Mouse (Mus musculus) embryonic fibroblast, embryonic 13.5 days (primary cell): ENCODE measurements around the gene Gpsm3. TPM values are rescaled to one million over a fixed set of nuclear protein-coding genes. Genes with fewer than 3 reads are reported as not detected.

Experiments used
- H3K27ac ChIP-seq: 2 replicates; pipeline ENCODE4 v1.5.1; 2012; ENCODE audit warnings: low read length, control low read depth, inconsistent platforms; ENCODE audit not compliant: insufficient read depth
- H3K4me1 ChIP-seq: 2 replicates; pipeline ENCODE4 v1.6.1; 2011; ENCODE audit warnings: low read length; ENCODE audit not compliant: control insufficient read depth, insufficient read depth
- H3K4me3 ChIP-seq: 2 replicates; pipeline ENCODE4 v1.5.1; 2011; ENCODE audit warnings: mild to moderate bottlenecking, control low read depth, low read length; ENCODE audit not compliant: insufficient read depth
- CTCF ChIP-seq: IDR thresholded peaks from 2 replicates; pipeline ENCODE4 v1.5.1; 2011; ENCODE audit warnings: mild to moderate bottlenecking, control low read depth, low read length, moderate library complexity, borderline replicate concordance; ENCODE audit not compliant: insufficient read depth
- POLR2A ChIP-seq: IDR thresholded peaks from 2 replicates; pipeline ENCODE4 v1.6.1; 2011; ENCODE audit warnings: low read depth, mild to moderate bottlenecking, control low read depth, low read length, moderate library complexity
- polyA plus RNA-seq: library from polyadenylated mRNA; stranded (reverse); fragments of >200 nt; gene quantifications from 2 replicates; pipeline ENCODE4 v1.2.4, GENCODE M21; 2011; ENCODE audit warnings: low read depth; ENCODE audit not compliant: missing spikeins, insufficient read length

Gpsm3 gene
- polyA plus RNA-seq, 1 experiment = 1.0 TPM

- no peak overlapping the region for H3K4me3 ChIP-seq
- TF ChIP-seq POLR2A (no peak), CTCF (no peak)
- H3K27ac ChIP-seq = no peak overlapping the region
- peaks cover 2% of the 10 kb centered on the region; the same call in 1 of the 2 replicates for H3K4me1 ChIP-seq
Observed at GRCm38 (mm10) chr17:34635671-34636070, 46.1 kb downstream of the Gpsm3 start.

- TF ChIP-seq CTCF = no peak
- TF ChIP-seq POLR2A = no peak
- H3K27ac ChIP-seq = no peak overlapping the region
Observed at GRCm38 (mm10) chr17:34637459-34637858, 47.9 kb downstream of the Gpsm3 start.

GRCm38 (mm10) chr17:34639461-34640255 lies 50.1 kb downstream of the Gpsm3 start:
- TF ChIP-seq POLR2A (no peak), CTCF (no peak)
- no peak overlapping the region for H3K4me3 ChIP-seq
- H3K27ac ChIP-seq = no peak overlapping the region
- peaks cover 2% of the 10 kb centered on the region; the same call in 1 of the 2 replicates for H3K4me1 ChIP-seq

More at GRCm38 (mm10) chr17:34637459-34637858, 47.9 kb downstream of the Gpsm3 start:
- Histone ChIP-seq H3K4me3 (no peak overlapping the region), H3K4me1 (peaks cover 2% of the 10 kb centered on the region; the same call in 1 of the 2 replicates)

DNA sequence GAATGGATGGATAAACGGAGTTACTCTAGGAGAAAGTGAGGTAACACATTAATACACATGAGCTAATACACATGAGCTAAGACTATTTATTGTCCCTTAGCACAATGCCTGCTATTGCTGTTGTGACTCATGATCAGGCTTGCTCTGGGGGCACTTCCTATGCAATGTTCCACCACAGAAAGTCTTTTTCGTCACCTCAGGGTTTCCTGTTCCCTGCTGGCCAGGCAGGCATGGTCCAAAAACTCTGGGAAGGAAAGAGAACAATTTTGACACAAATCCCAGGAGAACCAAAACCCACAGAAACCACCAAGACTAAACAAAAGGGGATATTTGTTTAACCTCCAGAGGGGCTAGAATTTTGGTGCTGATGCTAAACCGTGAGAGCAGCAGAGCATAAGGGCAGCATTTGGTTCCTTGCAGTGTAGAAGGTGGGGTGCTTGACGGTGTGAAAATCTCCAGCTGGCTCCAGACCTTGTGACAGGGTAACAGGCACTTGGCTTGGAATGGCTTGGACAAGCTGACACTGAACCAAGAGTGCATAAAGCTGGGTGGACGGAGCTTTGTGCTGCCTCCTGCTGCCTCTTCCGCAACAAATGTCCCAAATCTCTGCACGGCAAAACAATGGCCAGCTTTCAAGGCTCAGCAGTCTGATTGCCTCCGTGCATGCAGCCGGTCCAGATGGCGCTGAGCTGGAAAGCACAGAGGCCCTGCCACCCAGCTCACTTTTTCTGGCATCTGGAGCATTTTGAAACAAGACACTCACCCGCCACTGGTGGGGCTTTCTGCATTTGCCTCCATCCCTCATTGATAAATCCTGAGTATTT lies 51.4 kb downstream of the Gpsm3 start:
- H3K4me1 ChIP-seq = peaks cover 2% of the 10 kb centered on the region; the same call in 1 of the 2 replicates
- H3K4me3 ChIP-seq = no peak overlapping the region
- H3K27ac ChIP-seq = peak overlapping the region; percentile 27; the same call in 1 of the 2 replicates
- TF ChIP-seq POLR2A = no peak
- no peak for TF ChIP-seq CTCF

Other genes starting within 250 kb of the Gpsm3 start
- not detected in 2 replicates for gene Btnl2, start 235.0 kb upstream of the Gpsm3 start, polyA plus RNA-seq
- not detected in 2 replicates for gene Btnl1, start 212.7 kb upstream of the Gpsm3 start, polyA plus RNA-seq
- not detected in 2 replicates for gene BC051142, start 191.0 kb upstream of the Gpsm3 start, polyA plus RNA-seq
- gene Btnl4, start 112.5 kb upstream of the Gpsm3 start, polyA plus RNA-seq = not detected in 2 replicates
- not detected in 2 replicates for gene Btnl6, start 72.5 kb upstream of the Gpsm3 start, polyA plus RNA-seq
- gene Notch4, start 25.5 kb upstream of the Gpsm3 start, polyA plus RNA-seq = 0.28 and 0.56 TPM in 2 replicates
- gene Pbx2, start 1.5 kb downstream of the Gpsm3 start, polyA plus RNA-seq = 38.2 and 43.9 TPM in 2 replicates
- gene Ager, start 8.1 kb downstream of the Gpsm3 start, polyA plus RNA-seq = 0.70 and 0.83 TPM in 2 replicates
- 34.1 and 41.0 TPM in 2 replicates for gene Rnf5, start 13.9 kb downstream of the Gpsm3 start, polyA plus RNA-seq
- gene Agpat1, start 14.5 kb downstream of the Gpsm3 start, polyA plus RNA-seq = 97.5 and 109 TPM in 2 replicates
- 0.48 and 0.51 TPM in 2 replicates for gene Egfl8, start 26.2 kb downstream of the Gpsm3 start, polyA plus RNA-seq
- gene Ppt2, start 38.7 kb downstream of the Gpsm3 start, polyA plus RNA-seq = 28.2 and 32.3 TPM in 2 replicates
- 0.53 TPM in 1 of 2 replicates, not detected in the other for gene Prrt1, start 39.7 kb downstream of the Gpsm3 start, polyA plus RNA-seq
- gene Fkbpl, start 55.0 kb downstream of the Gpsm3 start, polyA plus RNA-seq = 17.9 and 20.2 TPM in 2 replicates
- 65.2 and 83.8 TPM in 2 replicates for gene Atf6b, start 57.3 kb downstream of the Gpsm3 start, polyA plus RNA-seq
- gene Tnxb, start 80.7 kb downstream of the Gpsm3 start, polyA plus RNA-seq = 0.19 and 0.20 TPM in 2 replicates
- 0.58 and 2.1 TPM in 2 replicates for gene C4b, start 154.1 kb downstream of the Gpsm3 start, polyA plus RNA-seq
- gene Cyp21a1, start 214.8 kb downstream of the Gpsm3 start, polyA plus RNA-seq = not detected in 2 replicates
- 17.9 and 19.2 TPM in 2 replicates for gene Stk19, start 247.1 kb downstream of the Gpsm3 start, polyA plus RNA-seq
- gene Dxo, start 247.2 kb downstream of the Gpsm3 start, polyA plus RNA-seq = 21.9 and 25.0 TPM in 2 replicates